Mouse (Mus musculus): Measurements from ENCODE around the gene Wnt5a.

DNA sequence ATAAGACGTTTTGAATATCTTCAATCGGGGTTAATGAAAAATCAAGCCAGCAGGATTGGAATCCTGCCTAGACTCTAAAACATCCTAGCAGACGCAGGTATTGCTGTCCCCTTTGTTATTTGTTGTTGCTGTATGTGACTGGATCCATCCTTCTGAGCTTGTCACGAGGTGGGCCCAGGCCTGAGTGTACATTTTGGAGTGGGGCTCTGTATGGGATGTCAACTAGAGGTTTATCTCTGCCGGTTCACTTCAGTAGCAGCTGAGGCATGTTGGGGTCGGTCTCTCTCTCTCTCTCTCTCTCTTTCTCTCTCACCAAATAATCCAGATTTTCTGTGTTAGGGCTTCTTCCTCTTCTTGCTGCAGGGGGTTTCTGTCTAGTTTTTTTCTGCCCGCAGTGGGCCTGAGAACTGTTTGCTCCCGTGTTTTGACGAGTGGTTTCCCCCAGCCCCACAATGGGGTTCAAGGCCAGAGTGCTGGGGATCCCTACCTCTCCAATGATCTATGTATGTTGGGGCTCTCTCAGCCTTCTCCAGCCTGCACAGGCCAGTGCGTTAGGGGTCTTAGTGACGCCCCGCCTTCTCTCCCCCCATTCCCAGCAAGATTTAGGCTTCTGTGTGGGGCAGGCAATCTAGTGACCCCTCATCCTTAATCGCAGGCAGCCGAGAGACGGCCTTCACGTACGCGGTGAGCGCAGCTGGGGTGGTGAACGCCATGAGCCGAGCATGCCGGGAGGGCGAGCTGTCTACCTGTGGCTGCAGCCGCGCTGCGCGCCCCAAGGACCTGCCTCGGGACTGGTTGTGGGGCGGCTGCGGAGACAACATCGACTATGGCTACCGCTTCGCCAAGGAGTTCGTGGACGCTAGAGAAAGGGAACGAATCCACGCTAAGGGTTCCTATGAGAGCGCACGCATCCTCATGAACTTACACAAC lies 13.3 kb downstream of the Wnt5a start:
- TF ChIP-seq CTCF (IDR thresholded peaks at IDR 0.05; ENCODE audit: low read depth), result no peak
- no peak for TF ChIP-seq EP300 (IDR thresholded peaks at IDR 0.05; ENCODE audit: low read depth)
